Comparison of ENCODE assay signal across 20 mouse cellular contexts in the genomic region with DNA sequence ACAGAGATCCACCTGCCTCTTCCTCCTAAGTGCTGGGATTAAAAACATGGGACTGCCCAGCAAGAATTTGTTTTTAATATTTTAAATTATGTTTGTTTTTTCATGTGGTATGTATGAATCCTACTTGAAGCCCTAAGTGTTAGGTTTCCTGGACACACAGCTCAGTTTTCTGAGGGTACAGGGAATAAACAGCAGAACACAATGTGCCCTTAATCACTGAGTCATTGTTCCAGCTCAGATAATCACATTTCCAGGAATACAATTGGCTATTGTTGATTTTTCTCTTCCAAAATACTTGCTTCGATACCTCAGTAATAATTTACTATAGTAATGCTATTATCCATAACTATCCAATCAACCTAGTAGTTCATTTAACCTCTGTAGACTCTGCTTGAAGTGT.
"Had no signal": no experiment of that assay in that cellular context is flagged by ENCODE, and none has a peak within 500 bp of the region (broad histone marks: within the 10 kb centered on the region; RNA-seq: fewer than 3 reads in every experiment).

No protein-coding gene starts in this region.

- H3K4me3 ChIP-seq: heart, adult 2 months; heart, embryonic 13.5 days; heart, embryonic 15.5 days; hindbrain, embryonic 10.5 days; hindbrain, embryonic 12.5 days; intestine, embryonic 15.5 days; left cerebral cortex, adult 2 months; limb, embryonic 10.5 days; limb, embryonic 12.5 days; liver, embryonic 13.5 days had no signal

- H3K27ac ChIP-seq: heart, adult 2 months; heart, embryonic 13.5 days; heart, embryonic 15.5 days; hindbrain, embryonic 10.5 days; hindbrain, embryonic 12.5 days; hindbrain, embryonic 14.5 days; intestine, embryonic 15.5 days; left cerebral cortex, adult 2 months; limb, embryonic 10.5 days; limb, embryonic 12.5 days; liver, embryonic 13.5 days had no signal

- DNase-seq: gastrocnemius, postnatal 14 days; heart, adult 2 months; heart, postnatal 14 days; heart, postnatal 36 days; kidney, adult 18-20 months; kidney, adult 8-10 months; kidney, postnatal 10 days; kidney, postnatal 25 days; kidney, postnatal 4 days; liver; liver, embryonic 13.5 days had no signal
